Mouse (Mus musculus) cerebral cortex, adult 2 months (tissue): ENCODE results near the gene Naa38.

Experiments
- WGBS: fragments of 180-500 bp; shearing (Covaris S2); methylation state at CpG from one replicate; pipeline ENCODE4 v1.1.7; 2018; 5-methylcytosine and 5-hydroxymethylcytosine counted together

Gene Naa38

GRCm38 (mm10) chr11:69430631-69431030 lies 35.3 kb downstream of the Naa38 start:
- WGBS: 93% methylated on average over 15 of the region's 15 CpGs

GRCm38 (mm10) chr11:69431829-69432639 lies 36.7 kb downstream of the Naa38 start:
- WGBS: 17% methylated on average over 11 of the region's 11 CpGs

GRCm38 (mm10) chr11:69432640-69432982 lies 37.3 kb downstream of the Naa38 start:
- 69% methylated on average over 11 of the region's 11 CpGs for WGBS

- 80% methylated on average over 6 of the region's 6 CpGs for WGBS
Observed at GRCm38 (mm10) chr11:69433189-69433588, 37.9 kb downstream of the Naa38 start.

GRCm38 (mm10) chr11:69437291-69437690 lies 42.0 kb downstream of the Naa38 start:
- 83% methylated on average over 3 of the region's 3 CpGs for WGBS

- 42% methylated on average over 5 of the region's 5 CpGs for WGBS
Observed at GRCm38 (mm10) chr11:69443328-69443727, 48.0 kb downstream of the Naa38 start.
